Mouse (Mus musculus) Patski (cell line): ENCODE results near the gene Tox2. TPM values are rescaled to one million over a fixed set of nuclear protein-coding genes. Genes with fewer than 3 reads are reported as not detected.

Experiments
- ATAC-seq: fragments of 100-300 bp; one replicate; pipeline ENCODE4 v1.8.0; 2021
- CTCF ChIA-PET: fragments of 350-600 bp; sonication (Branson Sonifier 250); formaldehyde crosslinking; loops from one replicate; lab custom pipeline; 2022; ENCODE audit warnings: inconsistent platforms; lab: Charles Lee
- POLR2A ChIA-PET: fragments of 350-600 bp; sonication (Branson Sonifier 250); formaldehyde crosslinking; loops from one replicate; lab custom pipeline; 2022; ENCODE audit warnings: antibody characterized with exemption, inconsistent platforms; lab: Charles Lee
- DNase-seq: peaks from one replicate; pipeline ENCODE4 v3.0.0-alpha.2; 2011; ENCODE audit warnings: low read depth, low spot score
- H3K27me3 ChIP-seq: fragments of 371-371 bp; one replicate; pipeline ENCODE4 v1.5.1; 2021
- CTCF ChIP-seq: fragments of 100-300 bp; IDR thresholded peaks from one replicate; pipeline ENCODE4 v1.5.1; 2021
- in situ Hi-C: fragments of 300-500 bp; cut with MboI; formaldehyde crosslinking; loops from 3 replicates; pipeline ENCODE4 v1.11.1; 2018; ENCODE audit warnings: low pct_unique_long_range_greater_than_20kb, mixed read lengths
- polyA plus RNA-seq: library from polyadenylated mRNA; unstranded; gene quantifications from one replicate; pipeline ENCODE4 v1.2.3, GENCODE M21; 2021

Gene Tox2
- polyA plus RNA-seq, 1 experiment from 2014 or later: not detected

DNA sequence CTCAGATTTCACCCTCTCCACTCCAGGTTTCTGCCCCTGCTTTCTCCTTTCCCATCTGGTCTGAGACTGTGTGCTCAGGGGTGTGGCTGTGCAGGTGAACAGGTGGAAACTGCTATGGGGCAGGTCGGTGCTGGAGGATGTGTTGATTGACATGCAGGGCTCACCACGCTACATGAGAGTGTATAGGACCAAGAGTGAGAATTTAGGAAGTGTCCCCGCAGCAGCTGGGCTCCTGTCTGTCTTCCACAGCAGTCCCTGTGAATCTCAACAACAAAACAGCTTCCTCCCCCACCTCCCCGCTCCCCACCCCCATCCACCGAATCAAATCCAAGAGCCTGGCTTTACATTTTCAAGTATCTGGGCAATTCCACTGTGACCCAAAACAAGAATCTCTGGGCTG, 13.3 kb upstream of the Tox2 start:
- in situ Hi-C loops: no loop called here

GRCm38 (mm10) chr2:163190004-163190441, 12.9 kb upstream of the Tox2 start:
- no peak for DNase-seq
- peaks cover 28% of the 10 kb centered on the region for H3K27me3 ChIP-seq
- no peak for ATAC-seq
- in situ Hi-C loops: no loop called here
- POLR2A ChIA-PET: no interaction called here
- TF ChIP-seq CTCF: no peak
- CTCF ChIA-PET: no interaction called here

More for the DNA sequence above, 13.3 kb upstream of the Tox2 start:
- ChIA-PET CTCF (interaction anchor here (1.0 kb wide), 1 partner anchor 16 kb away, joined by 4 read pairs; no protein-coding TSS in a partner anchor), POLR2A (interaction anchor here (0.6 kb wide), 1 partner anchor 11 kb away, joined by 3 read pairs; no protein-coding TSS in a partner anchor)
- H3K27me3 ChIP-seq: peaks cover 31% of the 10 kb centered on the region
- no peak for ATAC-seq
- DNase-seq: no peak
- TF ChIP-seq CTCF: no peak

DNA sequence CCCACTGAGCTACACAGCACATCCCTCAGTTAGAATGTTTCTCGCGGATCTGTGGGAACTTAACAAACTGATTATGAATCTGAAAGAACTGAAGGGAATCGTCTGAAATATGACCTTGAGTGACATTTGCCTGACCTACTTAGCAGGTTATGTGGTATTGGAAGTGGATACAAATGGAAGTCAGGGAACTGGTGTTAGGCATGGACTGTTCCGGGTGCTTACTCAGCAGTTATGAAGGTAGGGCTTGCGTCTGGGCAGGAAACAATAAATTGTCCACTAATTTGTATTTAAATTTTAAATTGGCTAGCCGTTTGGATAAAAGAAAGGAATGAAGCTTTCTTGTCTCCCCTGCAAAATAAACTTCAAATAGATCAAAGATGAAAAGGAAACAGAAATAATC, 10.4 kb upstream of the Tox2 start:
- ATAC-seq (no peak), DNase-seq (no peak)
- ChIA-PET CTCF (no interaction called here), POLR2A (no interaction called here)
- TF ChIP-seq CTCF: no peak
- in situ Hi-C loops: no loop called here
- peaks cover 34% of the 10 kb centered on the region for H3K27me3 ChIP-seq

DNA sequence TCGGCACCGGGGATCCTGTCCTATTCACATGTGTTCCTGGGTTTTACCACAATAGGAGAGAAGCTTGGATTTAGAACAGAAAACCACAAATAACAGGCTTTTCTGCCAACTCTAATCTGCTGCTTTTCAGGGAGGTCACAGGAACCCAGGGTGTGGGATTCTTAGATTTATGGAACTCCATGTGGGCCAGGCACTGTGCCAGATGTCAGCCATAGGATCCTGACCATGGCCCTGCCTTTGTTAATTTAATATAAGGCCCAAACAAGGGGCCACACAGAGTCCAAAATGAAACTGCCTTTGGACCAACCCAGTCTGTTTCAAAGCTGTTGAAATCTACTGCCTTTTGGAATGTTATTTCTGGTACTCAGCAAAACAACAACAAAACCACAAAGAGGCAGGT, 8.9 kb upstream of the Tox2 start:
- ChIA-PET CTCF (interaction anchor here (1.0 kb wide), 1 partner anchor 21 kb away, joined by 3 read pairs; no protein-coding TSS in a partner anchor), POLR2A (no interaction called here)
- TF ChIP-seq CTCF: no peak
- no peak for ATAC-seq
- DNase-seq: no peak
- in situ Hi-C loops: no loop called here
- peaks cover 26% of the 10 kb centered on the region for H3K27me3 ChIP-seq

- ATAC-seq: no peak
- ChIA-PET POLR2A (no interaction called here), CTCF (interaction anchor here (1.0 kb wide), 1 partner anchor 21 kb away, joined by 3 read pairs; no protein-coding TSS in a partner anchor)
- DNase-seq: no peak
- H3K27me3 ChIP-seq: peaks cover 26% of the 10 kb centered on the region
- TF ChIP-seq CTCF: no peak
- in situ Hi-C loops: no loop called here
Observed at GRCm38 (mm10) chr2:163194543-163194942, 8.4 kb upstream of the Tox2 start.

- ChIA-PET CTCF (interaction anchor here (1.0 kb wide), 1 partner anchor 22 kb away, joined by 3 read pairs; no protein-coding TSS in a partner anchor), POLR2A (no interaction called here)
- peaks cover 23% of the 10 kb centered on the region for H3K27me3 ChIP-seq
- DNase-seq (no peak), ATAC-seq (no peak)
- no peak for TF ChIP-seq CTCF
- in situ Hi-C loops: no loop called here
Observed at GRCm38 (mm10) chr2:163195106-163195833, 7.7 kb upstream of the Tox2 start.

DNA sequence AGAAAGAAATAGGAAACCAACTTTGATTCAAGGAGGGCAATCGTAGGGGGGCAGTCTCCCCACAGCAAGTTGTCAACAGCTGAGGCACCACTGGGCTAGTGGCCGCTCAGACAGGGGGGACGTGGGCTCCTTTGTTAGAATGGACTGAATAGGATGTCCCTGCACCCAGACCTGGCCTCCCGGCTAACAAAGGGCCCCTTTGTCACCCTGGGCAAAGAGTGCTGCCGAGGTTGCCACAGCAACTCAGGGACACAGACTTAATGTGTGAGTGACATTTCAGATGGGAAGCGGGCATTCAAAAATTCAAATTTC, 7.1 kb upstream of the Tox2 start:
- no peak for ATAC-seq
- DNase-seq: no peak
- POLR2A ChIA-PET: no interaction called here

DNA sequence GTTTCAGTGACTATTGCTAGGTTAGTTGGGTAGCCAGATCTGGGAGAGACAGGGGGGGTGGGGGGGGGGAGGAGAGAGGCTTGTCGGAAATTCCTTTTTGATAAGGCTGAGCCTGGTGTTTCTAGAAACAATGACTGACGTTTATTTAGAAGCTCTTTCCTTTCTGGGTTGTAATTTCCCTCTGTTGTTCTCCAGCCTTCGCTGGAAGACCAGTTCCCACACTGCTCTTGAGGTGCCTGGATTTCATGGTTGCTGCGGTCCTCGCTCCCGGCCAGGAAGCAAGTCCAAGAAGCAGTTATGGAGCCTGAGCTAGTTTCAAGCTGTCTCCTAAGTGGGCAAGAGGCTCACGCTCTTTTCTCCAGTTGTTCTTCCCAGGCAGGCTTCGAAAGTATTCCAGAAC, 1.0 kb upstream of the Tox2 start:
- ATAC-seq: no peak
- no peak for TF ChIP-seq CTCF
- ChIA-PET CTCF (no interaction called here), POLR2A (no interaction called here)
- peaks cover 29% of the 10 kb centered on the region for H3K27me3 ChIP-seq
- DNase-seq: no peak
- in situ Hi-C loops: no loop called here

More for the DNA sequence above, 7.1 kb upstream of the Tox2 start:
- in situ Hi-C loops: no loop called here
- CTCF ChIA-PET: no interaction called here
- peaks cover 23% of the 10 kb centered on the region for H3K27me3 ChIP-seq
- TF ChIP-seq CTCF: no peak

GRCm38 (mm10) chr2:163202553-163202883, 407 bp upstream of the Tox2 start:
- no peak for TF ChIP-seq CTCF
- peaks cover 28% of the 10 kb centered on the region for H3K27me3 ChIP-seq
- ChIA-PET POLR2A (no interaction called here), CTCF (no interaction called here)
- no peak for DNase-seq
- in situ Hi-C loops: no loop called here
- no peak for ATAC-seq

DNA sequence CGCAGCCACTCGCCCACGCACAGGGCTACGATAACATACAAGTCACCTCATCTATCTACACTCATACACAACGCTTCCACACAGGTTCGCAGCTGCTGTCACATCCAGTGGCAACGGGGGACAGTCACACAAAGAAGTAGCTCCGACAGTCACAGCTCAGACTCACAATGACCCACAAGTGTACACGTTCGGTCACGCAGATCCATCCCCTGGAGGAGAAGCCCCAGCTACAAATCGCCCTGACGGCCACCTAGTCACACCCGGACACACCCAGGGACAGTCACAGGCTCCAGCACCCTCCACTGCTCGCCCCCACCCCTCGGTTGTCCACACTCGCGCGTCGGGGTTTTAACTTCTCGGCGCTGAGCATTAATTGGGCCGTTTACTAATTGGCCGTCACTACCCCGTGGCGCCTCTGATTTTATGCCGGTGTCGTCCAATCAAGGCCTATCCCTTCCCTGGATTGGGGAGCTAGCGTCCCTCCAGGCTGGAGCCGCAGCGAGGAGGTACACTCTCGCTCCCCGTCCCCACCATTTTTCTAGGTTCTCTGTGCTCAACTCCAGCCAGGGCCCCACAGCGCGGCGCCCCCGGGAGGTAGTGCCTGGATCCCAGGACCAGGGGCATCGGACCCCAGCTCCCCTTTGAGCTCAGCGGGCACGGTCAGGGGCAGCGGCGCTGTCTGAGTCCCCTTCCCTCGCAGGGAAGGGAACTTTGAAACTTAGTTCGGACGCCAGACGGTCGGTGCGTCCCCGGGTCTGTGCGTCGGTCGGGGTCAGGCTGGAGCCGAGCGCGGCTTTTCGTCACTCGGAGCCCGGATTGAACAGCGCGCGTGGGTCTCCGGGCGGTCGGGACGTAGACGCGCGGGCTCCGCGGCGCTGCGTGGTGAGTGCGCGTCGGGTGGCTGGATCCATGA, 966 bp downstream of the Tox2 start:
- H3K27me3 ChIP-seq: peaks cover 28% of the 10 kb centered on the region
- ATAC-seq (no peak), DNase-seq (no peak)
- ChIA-PET CTCF (interaction anchor here (1.5 kb wide), 1 partner anchor 101 kb away, joined by 4 read pairs; no protein-coding TSS in a partner anchor), POLR2A (no interaction called here)
- in situ Hi-C loops: no loop called here
- no peak for TF ChIP-seq CTCF
